Mouse (Mus musculus) testis, adult 2 months (tissue): ENCODE data around the gene Cryzl2.

Experiments
- CTCF ChIP-seq: fragments of 200-500 bp; IDR thresholded peaks from 2 replicates; pipeline ENCODE4 v1.5.1; 2012; ENCODE audit warnings: low read depth, mild to moderate bottlenecking, inconsistent platforms, low read length, moderate library complexity; ENCODE audit not compliant: control insufficient read depth, insufficient read depth, insufficient replicate concordance
- POLR2A ChIP-seq: fragments of 200-500 bp; IDR thresholded peaks from 2 replicates; pipeline ENCODE4 v1.6.1; 2012; ENCODE audit warnings: low read depth, mild to moderate bottlenecking, inconsistent platforms, low read length, moderate library complexity; ENCODE audit not compliant: control insufficient read depth

DNA sequence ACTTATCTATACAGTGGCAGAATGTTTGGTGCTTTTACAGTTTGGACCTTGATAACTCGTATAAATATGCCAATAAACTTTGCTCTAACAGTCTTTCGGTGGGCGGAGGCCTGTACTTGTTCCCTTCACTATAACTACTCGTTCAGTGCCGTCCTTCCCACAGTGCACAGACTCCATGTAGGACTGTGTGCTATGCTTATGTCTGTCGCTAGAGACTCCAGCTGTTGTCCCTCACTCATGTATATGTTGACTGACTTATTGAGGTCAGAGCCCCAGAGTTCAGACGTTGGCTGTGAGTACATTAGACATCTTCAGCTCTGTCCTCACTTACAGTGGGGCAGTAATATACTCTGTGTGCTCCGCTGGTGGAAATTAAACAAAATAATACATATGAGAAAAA, 16.5 kb downstream of the Cryzl2 start:
- no peak for TF ChIP-seq POLR2A
- TF ChIP-seq CTCF = no peak
